Mouse (Mus musculus): ENCODE measurements around the gene Rcbtb2. TPM values are rescaled to one million over a fixed set of nuclear protein-coding genes. Genes with fewer than 3 reads are reported as not detected.

Gene Rcbtb2
- total and polyA plus RNA-seq, 3 experiments: 34.1 to 49.0 (median 36.9) TPM

DNA sequence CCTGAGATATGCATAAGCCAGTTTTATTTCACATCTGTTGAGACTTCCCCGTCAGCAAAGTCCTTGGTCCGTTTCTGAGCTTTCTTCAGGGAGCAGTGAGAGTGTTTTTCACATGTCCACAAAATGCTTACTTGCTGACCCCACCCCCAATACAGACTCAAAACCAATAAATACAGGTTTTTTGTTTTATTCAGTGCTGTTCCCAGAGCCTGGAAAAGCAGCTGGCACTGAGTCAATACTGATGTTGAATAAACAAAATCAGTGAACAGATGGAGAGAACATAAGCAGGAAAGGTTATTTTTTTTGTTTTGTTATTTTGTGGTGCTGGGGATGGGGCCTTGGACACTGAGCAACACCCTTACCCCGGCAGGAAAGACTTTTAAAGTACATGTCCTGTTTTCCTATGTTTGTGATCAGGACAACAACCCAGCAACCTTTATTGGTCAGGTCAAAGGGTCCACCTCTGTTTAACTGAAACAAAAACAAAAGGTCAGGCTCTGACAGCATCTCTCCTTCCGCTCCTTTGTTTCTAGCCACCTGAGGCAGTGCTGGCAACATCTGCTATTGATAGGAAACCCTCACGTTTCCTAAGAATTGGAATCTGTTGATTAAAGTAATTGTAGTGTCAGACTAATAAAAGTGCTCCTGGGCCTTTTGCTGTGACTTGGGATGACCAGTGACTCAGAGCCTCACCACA lies 108.6 kb downstream of the Rcbtb2 start:
- Histone ChIP-seq H3K9ac (ENCODE audit: insufficient read depth, low read depth) (no peak overlapping the region), H3K4me3 (replicated peaks in 1 of 3; ENCODE audit: low read depth in 2 of 3, low read length in 2 of 3, poor library complexity in 1 of 3) (no peak overlapping the region), H3K27me3 (replicated peaks) (no peaks in the 10 kb centered on the region), H3K36me3 (replicated peaks in 1 of 2; ENCODE audit: control insufficient read depth in 1 of 2, insufficient read depth in 1 of 2, low read length in 1 of 2) (peaks cover 0 to 5% of the 10 kb centered on the region in 2 experiments), H3K9me3 (replicated peaks; ENCODE audit: low read length) (peaks cover 2% of the 10 kb centered on the region), H3K4me1 (ENCODE audit: control insufficient read depth in 1 of 2, insufficient read depth in 2 of 2) (peaks cover 0 to 17% of the 10 kb centered on the region in 2 experiments; a peak in 2 of 4 replicates), H3K79me2 (replicated peaks; ENCODE audit: control insufficient read depth, extremely low read depth, insufficient read depth, poor library complexity, severe bottlenecking) (no peaks in the 10 kb centered on the region), H3K4me2 (ENCODE audit: insufficient read depth, low read depth, poor library complexity, severe bottlenecking) (no peak overlapping the region), H3K27ac (ENCODE audit: insufficient read depth, low read depth) (no peak overlapping the region)
- DNase-seq (ENCODE audit: extremely low read depth): no peak
- in situ Hi-C loops (cut with MboI; ENCODE audit: low pct_ligation_motif_present, low pct_unique_long_range_greater_than_20kb, low sequenced_read_pairs): loop anchor here (10.0 kb wide), 2 partner anchors 57 to 97 kb away; no protein-coding TSS in a partner anchor
- no peak for TF ChIP-seq POLR2A (IDR thresholded peaks at IDR 0.05; ENCODE audit: low read depth, low read length)
- dilution Hi-C loops (cut with MboI; ENCODE audit: extremely low pct_ligation_motif_present, extremely low pct_unique_long_range_greater_than_20kb, low sequenced_read_pairs): no loop called here

DNA sequence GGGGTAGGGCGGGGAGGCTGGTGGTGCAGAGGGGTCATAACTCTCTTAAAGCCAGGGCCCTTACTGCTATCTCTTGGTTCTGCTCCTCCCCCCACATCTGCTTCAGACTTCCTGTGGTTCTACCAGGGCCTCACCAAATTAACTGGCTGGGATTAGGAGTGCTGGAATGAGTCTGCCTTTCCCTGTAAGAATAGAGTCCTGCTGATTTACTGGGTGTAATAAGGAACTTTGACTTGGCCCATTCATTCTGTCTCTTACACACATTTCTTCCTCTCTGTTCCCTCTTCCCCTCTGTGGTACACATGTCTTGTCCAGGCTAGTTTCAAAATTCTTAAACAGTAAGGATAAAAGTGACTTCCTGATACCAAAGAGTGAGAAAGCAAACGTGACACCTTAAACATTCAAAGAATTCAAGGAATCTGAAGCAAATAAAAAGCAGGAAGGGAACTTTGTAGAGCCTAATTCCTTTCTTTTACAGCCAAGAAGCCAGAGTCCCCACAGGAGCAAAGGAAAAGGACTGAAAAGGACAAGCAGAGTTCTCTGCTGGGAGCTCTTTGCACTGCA lies 111.7 kb downstream of the Rcbtb2 start:
- Histone ChIP-seq H3K4me3 (replicated peaks in 1 of 3; ENCODE audit: low read depth in 2 of 3, low read length in 2 of 3, poor library complexity in 1 of 3) (no peak overlapping the region), H3K27me3 (replicated peaks) (no peaks in the 10 kb centered on the region), H3K4me1 (ENCODE audit: control insufficient read depth in 1 of 2, insufficient read depth in 2 of 2) (peaks cover 0 to 23% of the 10 kb centered on the region in 2 experiments; a peak in 2 of 4 replicates), H3K27ac (ENCODE audit: insufficient read depth, low read depth) (no peak overlapping the region), H3K9ac (ENCODE audit: insufficient read depth, low read depth) (no peak overlapping the region), H3K4me2 (ENCODE audit: insufficient read depth, low read depth, poor library complexity, severe bottlenecking) (no peak overlapping the region), H3K79me2 (replicated peaks; ENCODE audit: control insufficient read depth, extremely low read depth, insufficient read depth, poor library complexity, severe bottlenecking) (peaks cover 3% of the 10 kb centered on the region), H3K36me3 (replicated peaks in 1 of 2; ENCODE audit: control insufficient read depth in 1 of 2, insufficient read depth in 1 of 2, low read length in 1 of 2) (peaks cover 0 to 5% of the 10 kb centered on the region in 2 experiments), H3K9me3 (replicated peaks; ENCODE audit: low read length) (peaks cover 2% of the 10 kb centered on the region)
- TF ChIP-seq POLR2AphosphoS2 (IDR thresholded peaks at IDR 0.05; ENCODE audit: low read depth, low read length) (no peak), ZC3H11A (IDR thresholded peaks at IDR 0.05; ENCODE audit: low read depth, low read length) (no peak), RAD21 (IDR thresholded peaks at IDR 0.05; ENCODE audit: low read depth, low read length) (no peak), MEF2A (IDR thresholded peaks at IDR 0.05; ENCODE audit: borderline replicate concordance, low read depth, low read length) (no peak), TBP (conservative IDR thresholded peaks at IDR 0.05; ENCODE audit: low read depth, low read length) (no peak), MAZ (IDR thresholded peaks at IDR 0.05; ENCODE audit: low read depth, low read length) (no peak), ZNF384 (IDR thresholded peaks at IDR 0.05; ENCODE audit: low read depth, low read length) (no peak), SMC3 (IDR thresholded peaks at IDR 0.05; ENCODE audit: low read depth, low read length) (no peak), EP300 (IDR thresholded peaks at IDR 0.05; ENCODE audit: low read length) (no peak)
- no peak for DNase-seq (ENCODE audit: extremely low read depth)
- dilution Hi-C loops (cut with MboI; ENCODE audit: extremely low pct_ligation_motif_present, extremely low pct_unique_long_range_greater_than_20kb, low sequenced_read_pairs): no loop called here
- in situ Hi-C loops (cut with MboI; ENCODE audit: low pct_ligation_motif_present, low pct_unique_long_range_greater_than_20kb, low sequenced_read_pairs): loop anchor here (10.0 kb wide), 2 partner anchors 60 to 100 kb away; no protein-coding TSS in a partner anchor

- dilution Hi-C loops (cut with MboI; ENCODE audit: extremely low pct_ligation_motif_present, extremely low pct_unique_long_range_greater_than_20kb, low sequenced_read_pairs) (no loop called here), in situ Hi-C loops (cut with MboI; ENCODE audit: low pct_ligation_motif_present, low pct_unique_long_range_greater_than_20kb, low sequenced_read_pairs) (loop anchor here (10.0 kb wide), 2 partner anchors 63 to 103 kb away; no protein-coding TSS in a partner anchor)
- Histone ChIP-seq H3K27me3 (replicated peaks) (no peaks in the 10 kb centered on the region), H3K79me2 (replicated peaks; ENCODE audit: control insufficient read depth, extremely low read depth, insufficient read depth, poor library complexity, severe bottlenecking) (peaks cover 3% of the 10 kb centered on the region), H3K4me3 (replicated peaks in 1 of 3; ENCODE audit: low read depth in 2 of 3, low read length in 2 of 3, poor library complexity in 1 of 3) (peak within 1 kb of the TSS; percentile 59 to 93 (median 66)), H3K27ac (ENCODE audit: insufficient read depth, low read depth) (peak within 1 kb of the TSS; percentile 53), H3K9me3 (replicated peaks; ENCODE audit: low read length) (peaks cover 2% of the 10 kb centered on the region), H3K4me1 (ENCODE audit: control insufficient read depth in 1 of 2, insufficient read depth in 2 of 2) (peaks cover 0 to 21% of the 10 kb centered on the region in 2 experiments; a peak in 2 of 4 replicates), H3K4me2 (ENCODE audit: insufficient read depth, low read depth, poor library complexity, severe bottlenecking) (peak within 1 kb of the TSS; percentile 81), H3K36me3 (replicated peaks in 1 of 2; ENCODE audit: control insufficient read depth in 1 of 2, insufficient read depth in 1 of 2, low read length in 1 of 2) (peaks cover 0 to 8% of the 10 kb centered on the region in 2 experiments), H3K9ac (ENCODE audit: insufficient read depth, low read depth) (peak within 1 kb of the TSS; percentile 55)
- peak; percentile 64 for DNase-seq (ENCODE audit: extremely low read depth)
- TF ChIP-seq NRF1 (IDR thresholded peaks at IDR 0.05; ENCODE audit: low read depth, low read length) (no peak), MAX (IDR thresholded peaks at IDR 0.05; ENCODE audit: low read length) (no peak; the same call in 1 of the 2 replicates), NELFE (IDR thresholded peaks at IDR 0.05; ENCODE audit: low read depth, low read length) (peak; percentile 79), RCOR1 (conservative IDR thresholded peaks at IDR 0.05; ENCODE audit: low read depth, low read length) (no peak; the same call in 1 of the 2 replicates), SMC3 (IDR thresholded peaks at IDR 0.05; ENCODE audit: low read depth, low read length) (no peak), CHD1 (IDR thresholded peaks at IDR 0.05; ENCODE audit: low read depth, low read length) (no peak), ZNF384 (IDR thresholded peaks at IDR 0.05; ENCODE audit: low read depth, low read length) (no peak), ZKSCAN1 (IDR thresholded peaks at IDR 0.05; ENCODE audit: borderline replicate concordance, low read depth, low read length) (no peak), CHD2 (IDR thresholded peaks at IDR 0.05; ENCODE audit: low read length) (no peak), HCFC1 (IDR thresholded peaks at IDR 0.05; ENCODE audit: low read depth, low read length) (no peak), USF1 (IDR thresholded peaks at IDR 0.05; ENCODE audit: low read depth, low read length) (no peak), ELF1 (IDR thresholded peaks at IDR 0.05; ENCODE audit: low read depth, low read length) (no peak), E2F4 (IDR thresholded peaks at IDR 0.05; ENCODE audit: insufficient replicate concordance, low read depth, low read length) (no peak), POLR2AphosphoS2 (IDR thresholded peaks at IDR 0.05; ENCODE audit: low read depth, low read length) (no peak; the same call in 1 of the 2 replicates), KAT2A (IDR thresholded peaks at IDR 0.05; ENCODE audit: insufficient replicate concordance, low read length) (no peak), ZC3H11A (IDR thresholded peaks at IDR 0.05; ENCODE audit: low read depth, low read length) (no peak), ZMIZ1 (IDR thresholded peaks at IDR 0.05; ENCODE audit: low read depth, low read length) (peak; percentile 69)
Observed at GRCm38 (mm10) chr14:73237848-73238321, 115.0 kb downstream of the Rcbtb2 start, which contains the start of gene Lpar6. Gene Lpar6, plus strand, starts transcription at chr14:73237895.

Data from CH12.LX (cell line).